In genomic region chr8:13757805-13758727, GRCm38 (mm10) we compare ENCODE assay signal across 8 mouse cellular contexts. TPM values are rescaled to one million over a fixed set of nuclear protein-coding genes. Genes with fewer than 3 reads are reported as not detected.
DNase-seq lines count a peak whose midpoint lies in the region; ATAC-seq and TF ChIP-seq lines count a peak whose summit lies in the region.

No protein-coding gene starts in this region.

- H3K27me3 ChIP-seq in intestine, embryonic 16.5 days (replicated peaks; ENCODE audit: control insufficient read depth, insufficient read depth, low read length): no peaks in the 10 kb centered on the region
- H3K27me3 ChIP-seq in limb, embryonic 13.5 days: no peaks in the 10 kb centered on the region
- H3K27me3 ChIP-seq in midbrain, embryonic 13.5 days: no peaks in the 10 kb centered on the region
- no peaks in the 10 kb centered on the region for H3K27me3 ChIP-seq in stomach, postnatal 0 days (ENCODE audit: control insufficient read depth, insufficient read depth, low read length)

- ATAC-seq in intestine, embryonic 16.5 days: peak; percentile 73
- ATAC-seq in limb, embryonic 13.5 days (ENCODE audit: low FRiP score, low read depth): peak; percentile 58; the same call in 1 of the 2 replicates
- ATAC-seq in midbrain, embryonic 13.5 days: peak; percentile 87
- ATAC-seq in stomach, postnatal 0 days (ENCODE audit: low FRiP score, low TSS enrichment): peak; percentile 77

- H3K4me1 ChIP-seq in intestine, embryonic 16.5 days (ENCODE audit: control insufficient read depth, insufficient read depth, low read length): peaks cover 16% of the 10 kb centered on the region; the same call in 1 of the 2 replicates
- peaks cover 16% of the 10 kb centered on the region for H3K4me1 ChIP-seq in limb, embryonic 13.5 days
- H3K4me1 ChIP-seq in midbrain, embryonic 13.5 days (replicated peaks): peaks cover 25% of the 10 kb centered on the region
- H3K4me1 ChIP-seq in stomach, postnatal 0 days (replicated peaks; ENCODE audit: control insufficient read depth, insufficient read depth): 0 out of 2 replicates have a peak, but pooled peaks cover 2% of the 10 kb centered on the region

- peak overlapping the region; percentile 73 for H3K4me2 ChIP-seq in intestine, embryonic 16.5 days (ENCODE audit: low read depth, low read length)
- H3K4me2 ChIP-seq in limb, embryonic 13.5 days (replicated peaks): peak overlapping the region; percentile 87
- H3K4me2 ChIP-seq in midbrain, embryonic 13.5 days (replicated peaks): peak overlapping the region; percentile 82
- peak overlapping the region; percentile 87 for H3K4me2 ChIP-seq in stomach, postnatal 0 days (replicated peaks; ENCODE audit: low read depth)

- no peak for TF ChIP-seq EP300 in stomach, postnatal 0 days (optimal IDR thresholded peaks at IDR 0.05)

- peak overlapping the region; percentile 100 for H3K9ac ChIP-seq in intestine, embryonic 16.5 days (ENCODE audit: low read depth, low read length)
- H3K9ac ChIP-seq in limb, embryonic 13.5 days: peak overlapping the region; percentile 96
- H3K9ac ChIP-seq in midbrain, embryonic 13.5 days (replicated peaks): peak overlapping the region; percentile 96
- H3K9ac ChIP-seq in stomach, postnatal 0 days (ENCODE audit: low read length): peak overlapping the region; percentile 99

- peak; percentile 76 for TF ChIP-seq CTCF in stomach, postnatal 0 days (IDR thresholded peaks at IDR 0.05; ENCODE audit: low read depth)

- peak overlapping the region; percentile 90 for H3K27ac ChIP-seq in intestine, embryonic 16.5 days (ENCODE audit: low read length)
- H3K27ac ChIP-seq in limb, embryonic 13.5 days: peak overlapping the region; percentile 80
- peak overlapping the region; percentile 80 for H3K27ac ChIP-seq in midbrain, embryonic 13.5 days
- H3K27ac ChIP-seq in stomach, postnatal 0 days (replicated peaks): peak overlapping the region; percentile 95

- no peaks in the 10 kb centered on the region for H3K9me3 ChIP-seq in intestine, embryonic 16.5 days (ENCODE audit: control insufficient read depth, low read length)
- H3K9me3 ChIP-seq in limb, embryonic 13.5 days: no peaks in the 10 kb centered on the region
- peaks cover 3% of the 10 kb centered on the region; the same call in 1 of the 2 replicates for H3K9me3 ChIP-seq in midbrain, embryonic 13.5 days
- no peaks in the 10 kb centered on the region for H3K9me3 ChIP-seq in stomach, postnatal 0 days (ENCODE audit: control insufficient read depth, low read length)

- peak; percentile 29 for DNase-seq in right cerebral cortex, adult 18-20 months
- no peak for DNase-seq in right cerebral cortex, postnatal 36 days (ENCODE audit: low spot score in 2 of 2)
- DNase-seq in cerebellum, adult 8-10 months: peak; percentile 20
- DNase-seq in forelimb bud, embryonic 11.5 days (ENCODE audit: low read depth, low spot score): peak; percentile 29
- peak; percentile 35 for DNase-seq in stomach, postnatal 0 days (ENCODE audit: low spot score)

- under 1% methylated on average over 38 of the region's 38 CpGs for WGBS in intestine, embryonic 16.5 days
- WGBS in limb, embryonic 13.5 days: under 1% methylated on average over 38 of the region's 38 CpGs
- under 1% methylated on average over 34 of the region's 38 CpGs for WGBS in midbrain, embryonic 13.5 days
- WGBS in stomach, postnatal 0 days: under 1% methylated on average over 36 of the region's 38 CpGs

- peaks cover 6% of the 10 kb centered on the region; the same call in 1 of the 2 replicates for H3K36me3 ChIP-seq in intestine, embryonic 16.5 days (ENCODE audit: control insufficient read depth, insufficient read depth, low read length)
- H3K36me3 ChIP-seq in limb, embryonic 13.5 days: peaks cover 29% of the 10 kb centered on the region
- H3K36me3 ChIP-seq in midbrain, embryonic 13.5 days: peaks cover 19% of the 10 kb centered on the region
- H3K36me3 ChIP-seq in stomach, postnatal 0 days (ENCODE audit: control insufficient read depth, insufficient read depth, low read length): peaks cover 16% of the 10 kb centered on the region

- H3K4me3 ChIP-seq in intestine, embryonic 16.5 days (ENCODE audit: low read length): peak overlapping the region; percentile 98
- peak overlapping the region; percentile 98 for H3K4me3 ChIP-seq in limb, embryonic 13.5 days
- peak overlapping the region; percentile 99 for H3K4me3 ChIP-seq in midbrain, embryonic 13.5 days (replicated peaks)
- H3K4me3 ChIP-seq in stomach, postnatal 0 days (ENCODE audit: low read depth, low read length): peak overlapping the region; percentile 99

RNA-seq across cellular contexts. Expression of gene Cdc16, which starts 0.6 kb away (rescaled TPM):
- 102 and 112 TPM in 2 replicates for polyA plus RNA-seq in intestine, embryonic 16.5 days (2015; fragmentation: Nextera tagmentation; extraction: Ambion mirVana)
- 242 and 249 TPM in 2 replicates for polyA plus RNA-seq in limb, embryonic 13.5 days (2015; fragmentation: Nextera tagmentation; extraction: Ambion mirVana)
- 193 and 199 TPM in 2 replicates for polyA plus RNA-seq in midbrain, embryonic 13.5 days (2015; fragmentation: Nextera tagmentation; extraction: Ambion mirVana)
- 64.4 and 64.7 TPM in 2 replicates for polyA plus RNA-seq in stomach, postnatal 0 days (2015; fragmentation: Nextera tagmentation; extraction: Ambion mirVana)

RNA-seq across cellular contexts. Expression of gene Upf3a, which starts 27.3 kb away (rescaled TPM):
- 30.8 and 32.6 TPM in 2 replicates for polyA plus RNA-seq in intestine, embryonic 16.5 days (2015; fragmentation: Nextera tagmentation; extraction: Ambion mirVana)
- polyA plus RNA-seq in limb, embryonic 13.5 days (2015; fragmentation: Nextera tagmentation; extraction: Ambion mirVana): 43.4 and 47.0 TPM in 2 replicates
- polyA plus RNA-seq in midbrain, embryonic 13.5 days (2015; fragmentation: Nextera tagmentation; extraction: Ambion mirVana): 41.9 and 42.7 TPM in 2 replicates
- 27.2 and 28.0 TPM in 2 replicates for polyA plus RNA-seq in stomach, postnatal 0 days (2015; fragmentation: Nextera tagmentation; extraction: Ambion mirVana)

RNA-seq across cellular contexts. Expression of gene Cfap97d2, which starts 52.4 kb away (rescaled TPM):
- 0.18 TPM in 1 of 2 replicates, not detected in the other for polyA plus RNA-seq in intestine, embryonic 16.5 days (2015; fragmentation: Nextera tagmentation; extraction: Ambion mirVana)
- not detected in 2 replicates for polyA plus RNA-seq in limb, embryonic 13.5 days (2015; fragmentation: Nextera tagmentation; extraction: Ambion mirVana)
- polyA plus RNA-seq in midbrain, embryonic 13.5 days (2015; fragmentation: Nextera tagmentation; extraction: Ambion mirVana): 2.2 and 3.1 TPM in 2 replicates
- polyA plus RNA-seq in stomach, postnatal 0 days (2015; fragmentation: Nextera tagmentation; extraction: Ambion mirVana): 0.13 and 0.17 TPM in 2 replicates

Comparison
In these comparisons a context has a peak if more than half of its experiments do, and no peak if none do; other contexts are left out.
1. DNase-seq: peak in right cerebral cortex, adult 18-20 months (single experiment), cerebellum, adult 8-10 months (single experiment), forelimb bud, embryonic 11.5 days (single experiment) and stomach, postnatal 0 days (single experiment); none in right cerebral cortex, postnatal 36 days (0 of 2).
2. Peak in every context shown above with its lines, with median percentiles within 50 percentile points of each other: ATAC-seq, H3K27ac ChIP-seq, H3K4me2 ChIP-seq, H3K4me3 ChIP-seq and H3K9ac ChIP-seq.